Mouse (Mus musculus): ENCODE results near the gene Gm40193.

Gm40193 gene

DNA sequence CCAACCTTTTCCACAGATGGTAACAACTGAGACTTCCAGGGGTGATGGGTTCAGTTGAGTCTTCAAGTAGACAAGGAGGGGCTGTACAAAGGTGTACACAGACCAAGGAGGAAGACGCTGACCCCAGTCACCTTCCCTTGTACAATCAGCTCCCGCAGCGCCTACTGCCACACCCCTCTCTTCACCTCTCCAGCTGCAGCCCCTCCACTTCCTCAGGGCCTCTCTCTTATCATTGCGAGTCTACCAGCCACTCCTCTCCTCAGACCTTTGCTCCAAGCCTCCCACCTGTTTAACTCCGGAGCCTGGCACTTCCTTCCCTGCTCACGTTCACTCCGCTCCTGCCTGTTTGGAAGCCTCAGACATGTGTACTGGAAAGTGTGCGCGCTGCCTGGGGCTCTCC, 27.8 kb downstream of the Gm40193 start, which contains the start of gene Tm4sf5:
Gene Tm4sf5 (plus strand): TSS at position 275 of the 400 bp plus-strand sequence.
- DNase-seq: no peak

DNA sequence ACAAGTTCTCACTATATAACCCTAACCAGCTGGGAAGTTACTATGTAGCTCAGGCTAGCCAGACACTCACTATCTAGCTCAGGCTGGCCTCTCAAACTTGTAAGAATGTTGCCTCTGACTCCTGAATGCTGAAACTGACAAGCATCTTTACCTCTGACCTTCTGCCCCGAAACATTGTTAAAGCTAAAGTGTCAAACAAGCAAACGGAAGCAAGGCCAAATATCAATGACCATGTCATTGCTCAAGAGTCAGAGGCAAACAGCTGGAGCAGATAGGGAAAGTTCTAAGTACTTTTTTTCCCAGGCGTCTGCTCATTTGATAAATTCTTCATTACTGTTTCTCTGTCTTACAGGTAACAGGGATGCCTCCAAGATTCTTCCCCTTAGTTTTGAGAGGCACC, 30.7 kb downstream of the Gm40193 start:
- no peak for DNase-seq

DNA sequence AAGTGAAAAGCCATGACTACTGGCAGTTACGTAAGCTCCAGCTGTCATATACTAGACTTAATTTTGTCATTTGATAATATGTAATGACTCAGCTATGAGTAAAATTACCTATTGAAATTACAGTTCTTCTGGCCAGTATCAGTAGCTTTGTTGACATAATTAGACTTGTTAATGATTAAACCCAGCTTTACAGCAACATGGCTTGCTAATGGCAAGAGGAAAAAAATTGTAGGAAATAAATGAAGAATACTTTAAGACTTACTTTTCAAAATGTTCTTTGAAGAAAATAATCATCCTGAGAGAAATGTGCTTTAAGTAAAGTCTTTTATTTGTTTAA, 32.3 kb downstream of the Gm40193 start:
- no peak for DNase-seq

DNA sequence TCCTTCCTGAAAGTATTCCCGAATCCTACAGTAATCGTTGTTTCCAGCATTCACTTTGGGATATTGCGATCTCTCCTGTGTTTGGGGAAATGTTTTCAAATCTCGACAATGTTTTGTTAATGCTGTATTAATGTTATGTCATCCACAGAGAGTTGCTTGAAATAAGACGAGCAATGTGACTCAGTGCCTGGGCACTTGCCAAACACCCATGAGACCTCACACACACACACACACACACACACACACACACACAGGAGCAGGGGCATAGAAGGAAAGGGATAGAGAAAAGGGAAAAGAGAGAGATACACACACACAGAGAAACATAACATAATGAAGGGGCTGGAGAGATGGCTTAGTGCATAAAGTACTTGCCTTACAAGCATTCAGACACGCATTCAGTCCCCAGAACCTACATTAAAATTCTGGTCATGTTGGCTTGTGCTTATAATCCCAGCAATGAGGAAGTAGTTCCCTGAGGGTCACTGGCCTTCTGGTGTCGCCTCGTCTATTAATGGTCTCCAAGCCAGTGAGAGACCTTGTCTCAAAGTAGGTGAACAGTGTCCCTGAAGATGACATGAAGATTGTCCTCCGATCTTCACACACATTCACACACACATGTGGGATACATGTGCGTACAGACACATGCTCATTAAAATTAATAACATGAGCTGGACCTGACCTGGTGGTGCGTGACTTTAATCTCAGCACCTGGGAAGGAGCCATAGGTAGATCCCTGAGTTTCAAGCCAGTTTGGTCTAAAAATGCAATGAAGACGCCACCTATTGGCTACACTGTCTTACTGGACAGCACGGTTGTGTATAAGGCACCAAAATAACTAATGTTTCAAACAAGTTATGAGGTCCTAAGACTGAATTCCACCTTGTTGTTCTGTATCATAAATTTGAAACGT, 32.9 kb downstream of the Gm40193 start:
- peak; percentile 31 to 50 for DNase-seq

DNA sequence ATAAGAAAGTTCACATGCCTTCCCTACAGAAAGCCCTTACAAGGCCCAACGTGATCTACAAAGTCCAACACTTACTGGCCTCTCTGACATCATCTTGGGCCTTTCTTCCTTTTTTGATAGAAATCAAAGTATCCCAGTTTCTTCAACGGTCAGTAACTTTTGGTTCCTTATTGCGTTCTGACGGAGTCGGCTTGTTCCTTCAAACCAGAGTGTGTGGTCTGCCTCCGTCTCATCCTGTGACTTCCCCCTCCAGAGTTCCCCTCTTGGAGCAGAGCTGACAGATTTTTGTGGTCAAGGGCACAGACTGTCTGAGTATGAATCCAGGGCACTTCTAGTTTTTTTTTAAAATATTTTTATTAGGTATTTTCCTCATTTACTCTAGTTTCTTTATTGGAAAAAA, 43.1 kb downstream of the Gm40193 start:
- DNase-seq: no peak

DNA sequence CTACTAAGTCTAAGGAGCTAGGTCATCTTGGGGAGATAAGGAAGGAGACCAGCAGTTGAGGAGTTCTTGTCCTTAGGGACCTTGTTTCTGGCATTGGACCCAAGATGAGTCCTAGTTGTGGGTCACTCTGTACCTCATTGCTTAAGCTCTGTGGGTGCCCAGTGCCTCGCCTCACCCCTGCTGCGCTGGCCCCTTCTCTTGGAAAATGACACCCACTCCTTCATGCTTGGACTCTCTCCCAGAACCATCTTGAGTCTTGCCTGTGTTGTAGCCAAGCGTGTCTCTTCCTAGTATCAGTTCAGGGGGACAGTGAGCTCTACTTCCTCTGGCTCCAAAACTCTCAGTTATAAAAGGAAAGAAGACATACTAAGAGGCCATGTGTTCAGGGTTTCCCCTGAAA, 43.6 kb downstream of the Gm40193 start:
- no peak for DNase-seq

DNA sequence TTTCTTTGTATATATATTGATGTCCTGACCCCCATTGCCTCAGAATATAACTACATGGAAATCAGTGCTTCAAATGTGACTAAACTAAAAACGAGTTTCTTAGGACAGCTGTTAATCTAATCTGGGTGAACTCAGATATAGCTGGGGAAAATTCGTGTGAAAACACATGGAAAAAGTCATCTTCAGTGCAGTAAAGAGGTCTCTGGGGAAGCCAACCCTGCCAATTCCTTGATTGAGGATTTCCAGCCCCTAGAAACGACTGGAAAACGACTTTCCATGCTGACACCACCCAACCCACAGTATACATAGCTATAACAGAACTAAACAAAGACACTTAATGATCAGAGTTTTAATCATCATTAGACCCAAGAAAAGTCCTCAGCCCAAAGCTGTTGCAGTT, 44.9 kb downstream of the Gm40193 start:
- DNase-seq: peak in 1 of 2 experiments; percentile 24

DNA sequence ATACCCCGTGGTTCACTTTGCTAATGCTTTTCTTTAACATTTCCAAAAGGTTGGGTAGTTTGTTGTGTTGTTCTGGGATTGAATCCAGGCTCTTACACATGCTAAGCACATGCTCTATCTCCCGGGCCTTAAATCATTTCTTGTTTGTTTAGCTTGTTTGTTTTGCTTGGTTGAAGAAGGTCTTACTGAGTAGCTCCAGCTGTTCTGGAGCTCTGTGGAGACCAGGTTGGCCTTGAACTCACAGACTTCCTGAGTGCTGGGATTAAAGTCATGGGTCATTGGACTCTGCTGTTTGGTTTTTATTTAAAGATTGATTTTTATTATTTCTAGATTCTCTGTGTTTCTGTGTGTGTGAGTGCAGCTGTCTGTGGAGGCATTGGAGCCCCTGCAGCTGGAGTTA, 47.2 kb downstream of the Gm40193 start:
- peak; percentile 33 to 54 for DNase-seq

All from kidney, postnatal 4 days (tissue).